Mouse (Mus musculus) spleen, adult 18-20 months (tissue): ENCODE data around the gene Mylk3.

Experiments used
- DNase-seq, 2 experiments: peaks; one replicate each; pipeline ENCODE4 v3.0.0; 2022; ENCODE audit warnings: mixed read lengths in 2 of 2

The Mylk3 gene

GRCm38 (mm10) chr8:85386205-85386604, at the start of gene Mylk3:
Gene Mylk3, minus strand, starts transcription at chr8:85386345.
- DNase-seq, result no peak

GRCm38 (mm10) chr8:85435736-85436135, 49.6 kb upstream of the Mylk3 start:
- no peak for DNase-seq

- DNase-seq, result no peak
Measured at GRCm38 (mm10) chr8:85434817-85435216, 48.7 kb upstream of the Mylk3 start.

- DNase-seq, result no peak
Measured at GRCm38 (mm10) chr8:85433017-85433393, 46.9 kb upstream of the Mylk3 start.

GRCm38 (mm10) chr8:85432168-85433016, 46.2 kb upstream of the Mylk3 start, which contains the start of gene 4921524J17Rik:
Gene 4921524J17Rik, minus strand, starts transcription at chr8:85432833.
- peak; percentile 94 to 96 for DNase-seq

GRCm38 (mm10) chr8:85431281-85432167, 45.4 kb upstream of the Mylk3 start:
- DNase-seq, result no peak

- DNase-seq, result no peak
Measured at GRCm38 (mm10) chr8:85430801-85431200, 44.7 kb upstream of the Mylk3 start.

- no peak for DNase-seq
Measured at GRCm38 (mm10) chr8:85429219-85429618, 43.1 kb upstream of the Mylk3 start.

GRCm38 (mm10) chr8:85427026-85427425, 40.9 kb upstream of the Mylk3 start:
- no peak for DNase-seq

GRCm38 (mm10) chr8:85421329-85421728, 35.2 kb upstream of the Mylk3 start:
- no peak for DNase-seq

GRCm38 (mm10) chr8:85408526-85408925, 22.4 kb upstream of the Mylk3 start:
- no peak for DNase-seq

GRCm38 (mm10) chr8:85408053-85408505, 21.9 kb upstream of the Mylk3 start:
- peak in 1 of 2 experiments; percentile 17 for DNase-seq

- no peak for DNase-seq
Measured at GRCm38 (mm10) chr8:85405961-85406360, 19.8 kb upstream of the Mylk3 start.

GRCm38 (mm10) chr8:85405418-85405817, 19.3 kb upstream of the Mylk3 start:
- no peak for DNase-seq

GRCm38 (mm10) chr8:85398548-85398947, 12.4 kb upstream of the Mylk3 start:
- DNase-seq, result no peak

- DNase-seq, result peak in 1 of 2 experiments; percentile 24
Measured at GRCm38 (mm10) chr8:85397508-85397907, 11.4 kb upstream of the Mylk3 start.

- DNase-seq, result no peak
Measured at GRCm38 (mm10) chr8:85396432-85397079, 10.4 kb upstream of the Mylk3 start.

GRCm38 (mm10) chr8:85395681-85396431, 9.7 kb upstream of the Mylk3 start:
- no peak for DNase-seq

GRCm38 (mm10) chr8:85395017-85395416, 8.9 kb upstream of the Mylk3 start:
- no peak for DNase-seq

GRCm38 (mm10) chr8:85393199-85393598, 7.1 kb upstream of the Mylk3 start:
- no peak for DNase-seq

GRCm38 (mm10) chr8:85391438-85391837, 5.3 kb upstream of the Mylk3 start:
- DNase-seq, result no peak

- no peak for DNase-seq
Measured at GRCm38 (mm10) chr8:85381926-85382325, 4.2 kb downstream of the Mylk3 start.
